Mouse (Mus musculus) heart, embryonic 14.5 days (tissue): ENCODE data around the gene Npas3. TPM values are rescaled to one million over a fixed set of nuclear protein-coding genes. Genes with fewer than 3 reads are reported as not detected.

Experiments used
- ATAC-seq: fragments of 200-750 bp; cut with Nextera tagmentation; 2 replicates; pipeline ENCODE4 v1.8.0; 2017; ENCODE audit warnings: low read depth, moderate TSS enrichment; ENCODE audit not compliant: insufficient number of reproducible peaks, insufficient read depth, low FRiP score
- H3K27ac ChIP-seq, 2 experiments: fragments of 200-500 bp in 1 of 2; fragments of 300-500 bp in 1 of 2; sonication (generic) in 1 of 2; replicated peaks in 1 of 2; 2 replicates each; pipeline ENCODE4 v1.5.1; 2012 to 2014; ENCODE audit warnings: low read depth in 2 of 2, low read length in 2 of 2, control low read depth in 1 of 2, mild to moderate bottlenecking in 1 of 2, mixed read lengths in 1 of 2; ENCODE audit not compliant: control insufficient read depth in 1 of 2, insufficient read depth in 1 of 2
- H3K27me3 ChIP-seq: fragments of 300-500 bp; sonication (generic); 2 replicates; pipeline ENCODE4 v1.6.1; 2014; ENCODE audit warnings: mild to moderate bottlenecking, low read length, control low read depth; ENCODE audit not compliant: control insufficient read depth, insufficient read depth
- H3K36me3 ChIP-seq: fragments of 300-500 bp; sonication (generic); 2 replicates; pipeline ENCODE4 v1.6.1; 2014; ENCODE audit warnings: mild to moderate bottlenecking, control low read depth, low read length, mixed read lengths; ENCODE audit not compliant: control insufficient read depth, insufficient read depth
- H3K4me1 ChIP-seq, 2 experiments: fragments of 200-500 bp in 1 of 2; fragments of 300-500 bp in 1 of 2; sonication (generic) in 1 of 2; 2 replicates each; pipeline ENCODE4 v1.6.1; 2012 to 2014; ENCODE audit warnings: low read length in 2 of 2, control low read depth in 1 of 2, mixed read lengths in 1 of 2; ENCODE audit not compliant: control insufficient read depth in 2 of 2, insufficient read depth in 2 of 2
- H3K4me2 ChIP-seq: fragments of 300-500 bp; sonication (generic); 2 replicates; pipeline ENCODE4 v1.6.1; 2014; ENCODE audit warnings: mild to moderate bottlenecking, low read length
- H3K4me3 ChIP-seq, 2 experiments: fragments of 200-500 bp in 1 of 2; fragments of 300-500 bp in 1 of 2; sonication (generic) in 1 of 2; 2 replicates each; pipeline ENCODE4 v1.5.1; 2012 to 2014; ENCODE audit warnings: low read length in 2 of 2, mild to moderate bottlenecking in 2 of 2, control low read depth in 1 of 2, low read depth in 1 of 2, moderate library complexity in 1 of 2; ENCODE audit not compliant: control insufficient read depth in 1 of 2, insufficient read depth in 1 of 2
- H3K9ac ChIP-seq: fragments of 300-500 bp; sonication (generic); 2 replicates; pipeline ENCODE4 v1.6.1; 2014; ENCODE audit warnings: mild to moderate bottlenecking, low read length
- H3K9me3 ChIP-seq: fragments of 300-500 bp; sonication (generic); 2 replicates; pipeline ENCODE4 v1.6.1; 2016; ENCODE audit warnings: low read length, control low read depth; ENCODE audit not compliant: control insufficient read depth
- WGBS: fragments of 180-500 bp; shearing (Covaris S2); extraction: QIAGEN DNeasy Blood & Tissue Kit; methylation state at CpG from one replicate; pipeline ENCODE4 v1.1.7; 2014; 5-methylcytosine and 5-hydroxymethylcytosine counted together
- polyA plus RNA-seq: library from polyadenylated mRNA; unstranded; fragments of >200 nt; fragmentation: Nextera tagmentation; extraction: Ambion mirVana; gene quantifications from 2 replicates; pipeline ENCODE4 v1.2.1, GENCODE M21; 2014

Npas3 gene
- polyA plus RNA-seq, 1 experiment from 2014 or later = 1.3 TPM

GRCm38 (mm10) chr12:53864436-53865136 lies 616.1 kb downstream of the Npas3 start:
- Histone ChIP-seq H3K36me3 (no peaks in the 10 kb centered on the region), H3K4me2 (no peak overlapping the region), H3K27ac (no peak overlapping the region), H3K27me3 (no peaks in the 10 kb centered on the region), H3K9ac (no peak overlapping the region), H3K9me3 (no peaks in the 10 kb centered on the region), H3K4me3 (no peak overlapping the region), H3K4me1 (peaks cover 0 to 2% of the 10 kb centered on the region in 2 experiments; a peak in 1 of 4 replicates)
- no peak for ATAC-seq
- WGBS = 80% methylated on average over 5 of the region's 5 CpGs

GRCm38 (mm10) chr12:53865691-53866090 lies 617.2 kb downstream of the Npas3 start:
- H3K9me3 ChIP-seq = no peaks in the 10 kb centered on the region
- WGBS = 64% methylated on average over 2 of the region's 2 CpGs
- no peaks in the 10 kb centered on the region for H3K27me3 ChIP-seq
- no peaks in the 10 kb centered on the region for H3K36me3 ChIP-seq
- peaks cover 0 to 2% of the 10 kb centered on the region in 2 experiments; a peak in 1 of 4 replicates for H3K4me1 ChIP-seq
- H3K27ac ChIP-seq = no peak overlapping the region
- H3K9ac ChIP-seq = no peak overlapping the region
- ATAC-seq = no peak
- no peak overlapping the region for H3K4me2 ChIP-seq
- no peak overlapping the region for H3K4me3 ChIP-seq

GRCm38 (mm10) chr12:53869981-53870380 lies 621.5 kb downstream of the Npas3 start:
- Histone ChIP-seq H3K4me3 (no peak overlapping the region), H3K4me2 (no peak overlapping the region), H3K27ac (no peak overlapping the region), H3K9ac (no peak overlapping the region), H3K9me3 (no peaks in the 10 kb centered on the region), H3K27me3 (no peaks in the 10 kb centered on the region), H3K36me3 (no peaks in the 10 kb centered on the region), H3K4me1 (no peaks in the 10 kb centered on the region)
- no peak for ATAC-seq
- 80% methylated on average over 4 of the region's 4 CpGs for WGBS

- Histone ChIP-seq H3K36me3 (no peaks in the 10 kb centered on the region), H3K27me3 (no peaks in the 10 kb centered on the region), H3K4me1 (no peaks in the 10 kb centered on the region), H3K9me3 (no peaks in the 10 kb centered on the region), H3K27ac (no peak overlapping the region), H3K4me3 (no peak overlapping the region), H3K9ac (no peak overlapping the region), H3K4me2 (no peak overlapping the region)
- 75% methylated on average over 3 of the region's 3 CpGs for WGBS
- no peak for ATAC-seq
These were observed 626.7 kb downstream of the Npas3 start for GRCm38 (mm10) chr12:53875226-53875625.

GRCm38 (mm10) chr12:53876693-53877092 lies 628.2 kb downstream of the Npas3 start:
- Histone ChIP-seq H3K27me3 (no peaks in the 10 kb centered on the region), H3K4me1 (no peaks in the 10 kb centered on the region), H3K9me3 (no peaks in the 10 kb centered on the region), H3K4me3 (no peak overlapping the region), H3K4me2 (no peak overlapping the region), H3K9ac (no peak overlapping the region), H3K27ac (no peak overlapping the region), H3K36me3 (no peaks in the 10 kb centered on the region)
- no peak for ATAC-seq
- WGBS = 67% methylated on average over 5 of the region's 5 CpGs

- no peaks in the 10 kb centered on the region for H3K4me1 ChIP-seq
- H3K9me3 ChIP-seq = no peaks in the 10 kb centered on the region
- H3K4me2 ChIP-seq = no peak overlapping the region
- WGBS = 86% methylated on average over 4 of the region's 4 CpGs
- no peaks in the 10 kb centered on the region for H3K27me3 ChIP-seq
- H3K27ac ChIP-seq = no peak overlapping the region
- no peak for ATAC-seq
- no peak overlapping the region for H3K9ac ChIP-seq
- no peak overlapping the region for H3K4me3 ChIP-seq
- H3K36me3 ChIP-seq = no peaks in the 10 kb centered on the region
These were observed 633.2 kb downstream of the Npas3 start for GRCm38 (mm10) chr12:53881684-53882083.

GRCm38 (mm10) chr12:53882863-53883262 lies 634.4 kb downstream of the Npas3 start:
- Histone ChIP-seq H3K4me3 (no peak overlapping the region), H3K36me3 (no peaks in the 10 kb centered on the region), H3K27me3 (no peaks in the 10 kb centered on the region), H3K9ac (no peak overlapping the region), H3K9me3 (no peaks in the 10 kb centered on the region), H3K4me2 (no peak overlapping the region), H3K27ac (no peak overlapping the region), H3K4me1 (no peaks in the 10 kb centered on the region)
- ATAC-seq = no peak
- WGBS = 71% methylated on average over 8 of the region's 8 CpGs

- Histone ChIP-seq H3K9ac (no peak overlapping the region), H3K27ac (no peak overlapping the region), H3K4me1 (no peaks in the 10 kb centered on the region), H3K4me2 (no peak overlapping the region), H3K9me3 (no peaks in the 10 kb centered on the region), H3K4me3 (no peak overlapping the region), H3K36me3 (no peaks in the 10 kb centered on the region), H3K27me3 (no peaks in the 10 kb centered on the region)
- ATAC-seq = no peak
- WGBS = 62% methylated on average over 4 of the region's 4 CpGs
These were observed 640.1 kb downstream of the Npas3 start for GRCm38 (mm10) chr12:53888624-53889023.
